Mouse (Mus musculus): ENCODE measurements at regions not wholly inside any gene's neighbourhood (a gene's known extent, or its start where the extent isn't known, plus 50 kb on each side); places are given as distances from the start of the nearest gene placed in this dataset.

- Histone ChIP-seq H3K4me3 (replicated peaks; ENCODE audit: low read depth, low read length) (no peak overlapping the region), H3K27ac (replicated peaks; ENCODE audit: low read depth, low read length) (no peak overlapping the region), H3K4me2 (ENCODE audit: low read length) (no peak overlapping the region), H3K27me3 (ENCODE audit: control insufficient read depth, insufficient read depth, low read length) (no peaks in the 10 kb centered on the region), H3K9ac (replicated peaks; ENCODE audit: low read length) (no peak overlapping the region), H3K36me3 (ENCODE audit: control insufficient read depth, insufficient read depth, low read length) (no peaks in the 10 kb centered on the region), H3K9me3 (ENCODE audit: control insufficient read depth, low read length) (no peaks in the 10 kb centered on the region), H3K4me1 (ENCODE audit: control insufficient read depth, insufficient read depth, low read length) (peaks cover 7% of the 10 kb centered on the region; the same call in 1 of the 2 replicates)
- ATAC-seq (ENCODE audit: low FRiP score, low TSS enrichment) (no peak), DNase-seq (no peak)
- WGBS = 81% methylated on average over 7 of the region's 7 CpGs
Observed at GRCm38 (mm10) chr11:90128865-90129415, 58.5 kb upstream of the Gm45716 start.

DNA sequence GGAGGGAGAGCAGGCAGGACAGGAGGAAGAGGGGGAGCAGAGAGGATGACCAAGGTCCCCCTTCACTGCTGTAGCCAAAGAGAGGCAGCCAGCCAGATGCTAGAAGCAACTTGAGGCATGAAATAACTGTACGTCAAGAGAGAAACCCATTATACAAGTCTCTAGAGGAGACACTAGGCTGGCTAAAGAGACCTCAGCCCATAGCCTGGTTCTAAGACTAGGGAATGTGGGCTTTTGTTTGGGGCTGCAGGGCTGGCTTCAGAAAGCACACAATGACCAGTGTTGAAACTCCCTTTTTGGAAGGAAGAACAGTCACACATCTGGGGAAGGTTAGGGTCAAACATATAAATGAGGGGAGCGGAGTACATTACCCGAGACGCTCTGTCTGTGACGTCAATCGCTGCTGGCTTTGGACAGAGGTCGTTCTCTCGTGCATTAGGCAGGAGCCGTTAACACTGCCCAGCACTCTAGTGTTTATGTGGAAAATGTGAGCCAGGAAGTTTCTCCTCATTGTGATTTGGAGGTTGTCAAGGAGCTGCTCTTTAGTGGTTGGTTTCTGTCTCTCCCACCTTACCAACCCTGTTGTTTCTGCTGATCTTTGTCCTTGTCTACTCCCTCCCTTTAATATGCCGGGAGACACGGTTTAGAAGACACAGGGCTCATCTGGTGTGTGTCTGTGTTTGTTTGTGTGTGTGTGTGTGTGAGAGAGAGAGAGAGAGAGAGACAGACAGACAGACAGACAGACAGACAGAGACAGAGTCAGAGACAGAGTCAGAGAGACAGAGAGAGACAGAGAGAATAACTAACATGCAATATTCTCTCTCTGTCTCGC is 57.5 kb upstream of the Gm45716 start:
- DNase-seq = peak; percentile 20
- H3K9ac ChIP-seq (replicated peaks; ENCODE audit: low read length) = no peak overlapping the region
- no peaks in the 10 kb centered on the region for H3K36me3 ChIP-seq (ENCODE audit: control insufficient read depth, insufficient read depth, low read length)
- ATAC-seq (ENCODE audit: low FRiP score, low TSS enrichment) = no peak
- H3K27me3 ChIP-seq (ENCODE audit: control insufficient read depth, insufficient read depth, low read length) = no peaks in the 10 kb centered on the region
- WGBS = 49% methylated on average over 12 of the region's 12 CpGs
- no peak overlapping the region for H3K27ac ChIP-seq (replicated peaks; ENCODE audit: low read depth, low read length)
- H3K9me3 ChIP-seq (ENCODE audit: control insufficient read depth, low read length) = no peaks in the 10 kb centered on the region
- peak overlapping the region; percentile 29 for H3K4me2 ChIP-seq (ENCODE audit: low read length)
- H3K4me1 ChIP-seq (ENCODE audit: control insufficient read depth, insufficient read depth, low read length) = peaks cover 7% of the 10 kb centered on the region; the same call in 1 of the 2 replicates
- no peak overlapping the region for H3K4me3 ChIP-seq (replicated peaks; ENCODE audit: low read depth, low read length)

DNA sequence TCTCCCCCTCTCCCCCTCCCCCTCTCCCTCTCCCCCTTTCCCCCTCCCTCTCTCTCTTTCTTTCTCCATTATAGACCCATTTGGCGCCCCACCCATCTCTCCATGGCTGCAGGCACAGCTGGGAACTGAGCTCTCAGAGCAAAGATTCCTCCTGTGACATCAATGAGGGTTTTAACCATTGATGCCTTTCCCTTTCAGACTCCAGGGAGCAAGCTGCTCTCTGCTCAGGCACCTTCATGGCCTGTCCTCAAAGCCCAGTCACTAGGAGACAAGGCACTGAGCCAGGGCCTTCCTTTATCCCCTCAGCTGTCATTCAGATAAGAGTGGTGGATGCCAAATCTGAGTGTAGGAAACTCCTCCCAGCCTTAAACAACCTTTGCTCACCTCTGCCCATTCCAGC is 56.8 kb upstream of the Gm45716 start:
- H3K27me3 ChIP-seq (ENCODE audit: control insufficient read depth, insufficient read depth, low read length) = no peaks in the 10 kb centered on the region
- no peak overlapping the region for H3K9ac ChIP-seq (replicated peaks; ENCODE audit: low read length)
- WGBS = 33% methylated on average over 1 of the region's 1 CpGs
- no peak overlapping the region for H3K4me2 ChIP-seq (ENCODE audit: low read length)
- H3K36me3 ChIP-seq (ENCODE audit: control insufficient read depth, insufficient read depth, low read length) = no peaks in the 10 kb centered on the region
- H3K4me1 ChIP-seq (ENCODE audit: control insufficient read depth, insufficient read depth, low read length) = peaks cover 7% of the 10 kb centered on the region; the same call in 1 of the 2 replicates
- peak; percentile 60 for DNase-seq
- H3K27ac ChIP-seq (replicated peaks; ENCODE audit: low read depth, low read length) = no peak overlapping the region
- 0 out of 2 replicates have a peak, but pooled peaks cover 5% of the 10 kb centered on the region for H3K9me3 ChIP-seq (ENCODE audit: control insufficient read depth, low read length)
- H3K4me3 ChIP-seq (replicated peaks; ENCODE audit: low read depth, low read length) = no peak overlapping the region
- peak; percentile 43; the same call in 1 of the 2 replicates for ATAC-seq (ENCODE audit: low FRiP score, low TSS enrichment)

GRCm38 (mm10) chr11:90132579-90132978 is 54.9 kb upstream of the Gm45716 start:
- H3K4me1 ChIP-seq (ENCODE audit: control insufficient read depth, insufficient read depth, low read length) = peaks cover 7% of the 10 kb centered on the region; the same call in 1 of the 2 replicates
- ATAC-seq (ENCODE audit: low FRiP score, low TSS enrichment) = no peak
- H3K4me3 ChIP-seq (replicated peaks; ENCODE audit: low read depth, low read length) = no peak overlapping the region
- H3K27me3 ChIP-seq (ENCODE audit: control insufficient read depth, insufficient read depth, low read length) = no peaks in the 10 kb centered on the region
- no peak overlapping the region for H3K27ac ChIP-seq (replicated peaks; ENCODE audit: low read depth, low read length)
- no peak for DNase-seq
- H3K4me2 ChIP-seq (ENCODE audit: low read length) = no peak overlapping the region
- 83% methylated on average over 5 of the region's 5 CpGs for WGBS
- H3K36me3 ChIP-seq (ENCODE audit: control insufficient read depth, insufficient read depth, low read length) = no peaks in the 10 kb centered on the region
- no peak overlapping the region for H3K9ac ChIP-seq (replicated peaks; ENCODE audit: low read length)
- 0 out of 2 replicates have a peak, but pooled peaks cover 5% of the 10 kb centered on the region for H3K9me3 ChIP-seq (ENCODE audit: control insufficient read depth, low read length)

DNA sequence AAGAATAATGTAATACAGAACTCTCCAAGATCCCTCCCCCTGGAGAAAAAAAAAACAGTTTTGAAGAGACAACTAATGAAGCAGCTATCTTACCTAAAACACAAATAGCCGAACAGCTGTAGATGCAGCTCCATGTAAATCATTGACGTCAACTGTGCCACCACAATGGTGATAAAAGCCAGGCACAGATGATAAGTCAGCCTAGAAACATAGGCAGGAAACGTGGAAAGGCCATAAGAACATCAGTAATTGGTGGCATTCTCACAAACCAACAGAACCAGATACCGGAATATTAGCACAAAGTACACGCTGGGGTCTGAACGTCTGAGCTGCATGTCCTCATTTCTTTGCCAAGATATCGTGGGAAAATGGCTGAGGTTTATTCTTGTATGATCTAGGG is 51.2 kb upstream of the Gm45716 start:
- Histone ChIP-seq H3K9ac (replicated peaks; ENCODE audit: low read length) (no peak overlapping the region), H3K9me3 (ENCODE audit: control insufficient read depth, low read length) (0 out of 2 replicates have a peak, but pooled peaks cover 5% of the 10 kb centered on the region), H3K36me3 (ENCODE audit: control insufficient read depth, insufficient read depth, low read length) (no peaks in the 10 kb centered on the region), H3K4me1 (ENCODE audit: control insufficient read depth, insufficient read depth, low read length) (no peaks in the 10 kb centered on the region), H3K27ac (replicated peaks; ENCODE audit: low read depth, low read length) (no peak overlapping the region), H3K27me3 (ENCODE audit: control insufficient read depth, insufficient read depth, low read length) (no peaks in the 10 kb centered on the region), H3K4me2 (ENCODE audit: low read length) (no peak overlapping the region), H3K4me3 (replicated peaks; ENCODE audit: low read depth, low read length) (no peak overlapping the region)
- WGBS = 93% methylated on average over 7 of the region's 7 CpGs
- DNase-seq (no peak), ATAC-seq (ENCODE audit: low FRiP score, low TSS enrichment) (no peak)

Measured in midbrain, embryonic 14.5 days (tissue).